Mouse (Mus musculus) lung, embryonic 16.5 days (tissue): ENCODE data around the gene Ikzf3. TPM values are rescaled to one million over a fixed set of nuclear protein-coding genes. Genes with fewer than 3 reads are reported as not detected.

Experiments used
- polyA plus RNA-seq: library from polyadenylated mRNA; unstranded; fragments of >200 nt; fragmentation: Nextera tagmentation; extraction: Ambion mirVana; gene quantifications from 2 replicates; pipeline ENCODE4 v1.2.1, GENCODE M21; 2015

Gene Ikzf3
- polyA plus RNA-seq, 1 experiment from 2014 or later, result 0.33 TPM

Other genes with a start within 250 kb of the Ikzf3 start
- 0.06 TPM in 1 of 2 replicates, not detected in the other for gene Neurod2, start 216.4 kb downstream of the Ikzf3 start, polyA plus RNA-seq
- 5.6 and 6.1 TPM in 2 replicates for gene Ppp1r1b, start 197.6 kb downstream of the Ikzf3 start, polyA plus RNA-seq
- gene Stard3, start 187.7 kb downstream of the Ikzf3 start, polyA plus RNA-seq, result 55.9 and 61.3 TPM in 2 replicates
- 6.7 and 8.0 TPM in 2 replicates for gene Tcap, start 162.2 kb downstream of the Ikzf3 start, polyA plus RNA-seq
- gene Pnmt, start 159.6 kb downstream of the Ikzf3 start, polyA plus RNA-seq, result 0.13 TPM in 1 of 2 replicates, not detected in the other
- 15.0 and 16.2 TPM in 2 replicates for gene Pgap3, start 145.5 kb downstream of the Ikzf3 start, polyA plus RNA-seq
- 39.3 and 41.4 TPM in 2 replicates for gene Erbb2, start 133.6 kb downstream of the Ikzf3 start, polyA plus RNA-seq
- gene Mien1, start 107.0 kb downstream of the Ikzf3 start, polyA plus RNA-seq, result 87.5 and 97.5 TPM in 2 replicates
- gene Grb7, start 99.6 kb downstream of the Ikzf3 start, polyA plus RNA-seq, result 45.6 and 47.6 TPM in 2 replicates
- gene Zpbp2, start 5.1 kb upstream of the Ikzf3 start, polyA plus RNA-seq, result 0.18 TPM in 1 of 2 replicates, not detected in the other
- gene Ormdl3, start 41.3 kb upstream of the Ikzf3 start, polyA plus RNA-seq, result 50.8 and 51.2 TPM in 2 replicates
- gene Lrrc3c, start 52.3 kb upstream of the Ikzf3 start, polyA plus RNA-seq, result not detected in 2 replicates
- gene Gm12355, start 79.6 kb upstream of the Ikzf3 start, polyA plus RNA-seq, result 0.69 and 1.2 TPM in 2 replicates
- not detected in 2 replicates for gene Gsdma3, start 80.3 kb upstream of the Ikzf3 start, polyA plus RNA-seq
- not detected in 2 replicates for gene Gsdma2, start 100.7 kb upstream of the Ikzf3 start, polyA plus RNA-seq
- gene Gsdma, start 118.3 kb upstream of the Ikzf3 start, polyA plus RNA-seq, result 0.09 TPM in 1 of 2 replicates, not detected in the other
- gene Psmd3, start 136.5 kb upstream of the Ikzf3 start, polyA plus RNA-seq, result 165 and 177 TPM in 2 replicates
- gene Csf3, start 155.2 kb upstream of the Ikzf3 start, polyA plus RNA-seq, result not detected in 2 replicates
- 56.6 and 57.8 TPM in 2 replicates for gene Med24, start 183.4 kb upstream of the Ikzf3 start, polyA plus RNA-seq
- 36.3 and 36.4 TPM in 2 replicates for gene Thra, start 194.6 kb upstream of the Ikzf3 start, polyA plus RNA-seq
- gene Nr1d1, start 229.3 kb upstream of the Ikzf3 start, polyA plus RNA-seq, result 1.4 and 1.6 TPM in 2 replicates
- gene Msl1, start 249.5 kb upstream of the Ikzf3 start, polyA plus RNA-seq, result 19.4 and 20.3 TPM in 2 replicates